Mouse (Mus musculus) myocyte (in vitro differentiated cells): ENCODE results near the gene Fcrla.

Source experiments
- E2F4 ChIP-seq: IDR thresholded peaks from one replicate; pipeline ENCODE4 v1.6.1; 2011; ENCODE audit warnings: mild to moderate bottlenecking, control low read depth, moderate library complexity; ENCODE audit not compliant: insufficient read depth
- MAX ChIP-seq: IDR thresholded peaks from one replicate; pipeline ENCODE4 v1.6.1; 2011; ENCODE audit warnings: low read depth, mild to moderate bottlenecking, control low read depth
- MYOG ChIP-seq, 3 experiments: IDR thresholded peaks; one replicate each; pipeline ENCODE4 v1.6.1; 2011; ENCODE audit warnings: control low read depth in 2 of 3, low read depth in 2 of 3, mild to moderate bottlenecking in 2 of 3; ENCODE audit not compliant: insufficient read length in 2 of 3, control insufficient read depth in 1 of 3, insufficient read depth in 1 of 3
- POLR2A ChIP-seq: IDR thresholded peaks from one replicate; pipeline ENCODE4 v1.6.1; 2011; ENCODE audit warnings: low read depth, mild to moderate bottlenecking, control low read depth, moderate library complexity; ENCODE audit not compliant: insufficient read length
- POLR2AphosphoS2 ChIP-seq: IDR thresholded peaks from one replicate; pipeline ENCODE4 v1.6.1; 2011; ENCODE audit warnings: low read depth, control low read depth; ENCODE audit not compliant: insufficient read length
- TCF12 ChIP-seq: IDR thresholded peaks from one replicate; pipeline ENCODE4 v1.6.1; 2011; ENCODE audit warnings: mild to moderate bottlenecking, control low read depth; ENCODE audit not compliant: poor library complexity, insufficient read depth, severe bottlenecking
- USF1 ChIP-seq: IDR thresholded peaks from one replicate; pipeline ENCODE4 v1.6.1; 2011; ENCODE audit warnings: low read depth, mild to moderate bottlenecking, control low read depth, moderate library complexity

GRCm38 (mm10) chr1:170886044-170886458 lies 41.3 kb downstream of the Fcrla start:
- TF ChIP-seq POLR2AphosphoS2 (no peak), MAX (no peak), POLR2A (no peak), E2F4 (no peak), MYOG (IDR thresholded peaks at IDR 0.05; ENCODE audit: control insufficient read depth in 1 of 3, insufficient read depth in 1 of 3, insufficient read length in 2 of 3, low read depth in 2 of 3) (no peak), USF1 (no peak), TCF12 (no peak)
